In genomic region chr7:98177566-98177928, GRCm38 (mm10) we compare ENCODE assay signal across 8 mouse cellular contexts. TPM values are rescaled to one million over a fixed set of nuclear protein-coding genes. Genes with fewer than 3 reads are reported as not detected.
DNase-seq lines count a peak whose midpoint lies in the region; ATAC-seq and TF ChIP-seq lines count a peak whose summit lies in the region.

No protein-coding gene starts in this region.

- H3K27me3 ChIP-seq in lung, embryonic 16.5 days (ENCODE audit: control insufficient read depth, insufficient read depth, low read depth, low read length): no peaks in the 10 kb centered on the region
- H3K27me3 ChIP-seq in forebrain, embryonic 11.5 days (ENCODE audit: control insufficient read depth, insufficient read depth, low read length): peaks cover 8% of the 10 kb centered on the region; the same call in 1 of the 2 replicates
- H3K27me3 ChIP-seq in limb, embryonic 11.5 days (ENCODE audit: control insufficient read depth, insufficient read depth, low read length): no peaks in the 10 kb centered on the region

- no peak for DNase-seq in lung, postnatal 36 days
- no peak for DNase-seq in forebrain, embryonic 11.5 days (ENCODE audit: low spot score)
- DNase-seq in limb, embryonic 11.5 days (ENCODE audit: low spot score): no peak
- DNase-seq in left cerebral cortex, adult 18-20 months (ENCODE audit: low spot score in 2 of 2): no peak
- no peak for DNase-seq in right cerebral cortex, postnatal 36 days (ENCODE audit: low spot score in 2 of 2)
- no peak for DNase-seq in adrenal gland, postnatal 25 days

- WGBS in lung, embryonic 16.5 days: 3% methylated on average over 9 of the region's 9 CpGs
- 5% methylated on average over 7 of the region's 9 CpGs for WGBS in forebrain, embryonic 11.5 days
- WGBS in limb, embryonic 11.5 days: 4% methylated on average over 9 of the region's 9 CpGs
- 4% methylated on average over 9 of the region's 9 CpGs for WGBS in olfactory bulb, adult 2 months

- H3K9me3 ChIP-seq in lung, embryonic 16.5 days (ENCODE audit: control insufficient read depth, low read length): no peaks in the 10 kb centered on the region
- H3K9me3 ChIP-seq in forebrain, embryonic 11.5 days (ENCODE audit: control insufficient read depth, low read length): no peaks in the 10 kb centered on the region
- no peaks in the 10 kb centered on the region for H3K9me3 ChIP-seq in limb, embryonic 11.5 days (ENCODE audit: control insufficient read depth, low read length)

- no peak for TF ChIP-seq POLR2A in olfactory bulb, adult 2 months (IDR thresholded peaks at IDR 0.05; ENCODE audit: insufficient read depth, low read depth, low read length)

- peak overlapping the region; percentile 92 for H3K4me3 ChIP-seq in lung, embryonic 16.5 days (ENCODE audit: low read length)
- H3K4me3 ChIP-seq in forebrain, embryonic 11.5 days (ENCODE audit: low read depth, low read length): peak overlapping the region; percentile 64
- H3K4me3 ChIP-seq in limb, embryonic 11.5 days (ENCODE audit: low read depth, low read length): peak overlapping the region; percentile 75
- peak overlapping the region; percentile 88 for H3K4me3 ChIP-seq in olfactory bulb, adult 2 months (ENCODE audit: insufficient read depth, low read depth, low read length)

- ATAC-seq in lung, embryonic 16.5 days (ENCODE audit: low read depth): no peak
- no peak for ATAC-seq in forebrain, embryonic 11.5 days (replicated peaks; ENCODE audit: low FRiP score)
- peak; percentile 16; the same call in 1 of the 2 replicates for ATAC-seq in limb, embryonic 11.5 days (ENCODE audit: insufficient number of reproducible peaks, low FRiP score, low TSS enrichment, low read depth)

- no peaks in the 10 kb centered on the region for H3K36me3 ChIP-seq in lung, embryonic 16.5 days (ENCODE audit: control insufficient read depth, insufficient read depth, low read length)
- no peaks in the 10 kb centered on the region for H3K36me3 ChIP-seq in forebrain, embryonic 11.5 days (ENCODE audit: control insufficient read depth, insufficient read depth, low read length)
- no peaks in the 10 kb centered on the region for H3K36me3 ChIP-seq in limb, embryonic 11.5 days (ENCODE audit: control insufficient read depth, insufficient read depth, low read length)

- H3K27ac ChIP-seq in lung, embryonic 16.5 days (ENCODE audit: low read length): peak overlapping the region; percentile 51
- H3K27ac ChIP-seq in forebrain, embryonic 11.5 days (ENCODE audit: low read depth, low read length): no peak overlapping the region
- H3K27ac ChIP-seq in limb, embryonic 11.5 days (replicated peaks; ENCODE audit: low read depth, low read length): no peak overlapping the region
- H3K27ac ChIP-seq in olfactory bulb, adult 2 months (ENCODE audit: insufficient read depth, low read depth, low read length): no peak overlapping the region

- no peak for TF ChIP-seq CTCF in olfactory bulb, adult 2 months (IDR thresholded peaks at IDR 0.05; ENCODE audit: insufficient read depth, low read depth, low read length)

- H3K9ac ChIP-seq in lung, embryonic 16.5 days (ENCODE audit: low read length): peak overlapping the region; percentile 75
- H3K9ac ChIP-seq in forebrain, embryonic 11.5 days (ENCODE audit: low read length): peak overlapping the region; percentile 63
- H3K9ac ChIP-seq in limb, embryonic 11.5 days (ENCODE audit: low read length): peak overlapping the region; percentile 47; the same call in 1 of the 2 replicates

- H3K4me2 ChIP-seq in lung, embryonic 16.5 days (ENCODE audit: low read depth, low read length): peak overlapping the region; percentile 86
- peak overlapping the region; percentile 77 for H3K4me2 ChIP-seq in forebrain, embryonic 11.5 days (ENCODE audit: low read depth, low read length, severe bottlenecking)
- peak overlapping the region; percentile 79 for H3K4me2 ChIP-seq in limb, embryonic 11.5 days (ENCODE audit: low read depth, severe bottlenecking)

- H3K4me1 ChIP-seq in lung, embryonic 16.5 days (replicated peaks; ENCODE audit: control insufficient read depth, insufficient read depth, low read length): peaks cover 15% of the 10 kb centered on the region
- H3K4me1 ChIP-seq in forebrain, embryonic 11.5 days (replicated peaks; ENCODE audit: control insufficient read depth, insufficient read depth, low read length): peaks cover 2% of the 10 kb centered on the region; the same call in 1 of the 2 replicates
- H3K4me1 ChIP-seq in limb, embryonic 11.5 days (ENCODE audit: control insufficient read depth, insufficient read depth, low read length): no peaks in the 10 kb centered on the region; the same call in 1 of the 2 replicates
- peaks cover 20% of the 10 kb centered on the region for H3K4me1 ChIP-seq in olfactory bulb, adult 2 months (ENCODE audit: control insufficient read depth, insufficient read depth, low read length)

RNA-seq across cellular contexts. Expression of gene Capn5, which starts 0.5 kb away (rescaled TPM):
- polyA plus RNA-seq in lung, embryonic 16.5 days (2015; fragmentation: Nextera tagmentation; extraction: Ambion mirVana): 9.6 and 10.1 TPM in 2 replicates
- 5.8 and 6.1 TPM in 2 replicates for polyA plus RNA-seq in forebrain, embryonic 11.5 days (2014; fragmentation: Nextera tagmentation; extraction: Ambion mirVana)
- 2.5 and 2.7 TPM in 2 replicates for polyA plus RNA-seq in limb, embryonic 11.5 days (2014; fragmentation: Nextera tagmentation; extraction: Ambion mirVana)
- polyA plus RNA-seq in olfactory bulb, adult 2 months (2012; ENCODE audit: insufficient read depth, insufficient read length, low replicate concordance, missing spikeins): not detected in 2 replicates
- 10 to 100 TPM; 30.4 to 35.0 TPM for total RNA-seq in left cerebral cortex, adult 18-20 months (2021)
- 4.0 and 9.5 TPM in 2 replicates for total RNA-seq in adrenal gland, postnatal 25 days (2021)

RNA-seq across cellular contexts. Expression of gene B3gnt6, which starts 21.7 kb away (rescaled TPM):
- 0.13 and 0.36 TPM in 2 replicates for polyA plus RNA-seq in lung, embryonic 16.5 days (2015; fragmentation: Nextera tagmentation; extraction: Ambion mirVana)
- not detected in 2 replicates for polyA plus RNA-seq in forebrain, embryonic 11.5 days (2014; fragmentation: Nextera tagmentation; extraction: Ambion mirVana)
- not detected in 2 replicates for polyA plus RNA-seq in limb, embryonic 11.5 days (2014; fragmentation: Nextera tagmentation; extraction: Ambion mirVana)
- polyA plus RNA-seq in olfactory bulb, adult 2 months (2012; ENCODE audit: insufficient read depth, insufficient read length, low replicate concordance, missing spikeins): not detected in 2 replicates
- total RNA-seq in left cerebral cortex, adult 18-20 months (2021): under 1 TPM; 0.21 to 0.42 TPM
- 5.6 and 12.4 TPM in 2 replicates for total RNA-seq in adrenal gland, postnatal 25 days (2021)

RNA-seq across cellular contexts. Expression of gene Omp, which starts 32.2 kb away (rescaled TPM):
- polyA plus RNA-seq in lung, embryonic 16.5 days (2015; fragmentation: Nextera tagmentation; extraction: Ambion mirVana): 0.25 and 0.73 TPM in 2 replicates
- polyA plus RNA-seq in forebrain, embryonic 11.5 days (2014; fragmentation: Nextera tagmentation; extraction: Ambion mirVana): 0.32 TPM in 1 of 2 replicates, not detected in the other
- 0.14 and 0.20 TPM in 2 replicates for polyA plus RNA-seq in limb, embryonic 11.5 days (2014; fragmentation: Nextera tagmentation; extraction: Ambion mirVana)
- not detected in 2 replicates for polyA plus RNA-seq in olfactory bulb, adult 2 months (2012; ENCODE audit: insufficient read depth, insufficient read length, low replicate concordance, missing spikeins)
- under 1 TPM; 0.60 to 0.66 TPM for total RNA-seq in left cerebral cortex, adult 18-20 months (2021)
- 5.2 and 5.4 TPM in 2 replicates for total RNA-seq in adrenal gland, postnatal 25 days (2021)

RNA-seq across cellular contexts. Expression of gene Myo7a, which starts 58.2 kb away (rescaled TPM):
- 9.9 and 11.3 TPM in 2 replicates for polyA plus RNA-seq in lung, embryonic 16.5 days (2015; fragmentation: Nextera tagmentation; extraction: Ambion mirVana)
- 18.1 and 19.1 TPM in 2 replicates for polyA plus RNA-seq in forebrain, embryonic 11.5 days (2014; fragmentation: Nextera tagmentation; extraction: Ambion mirVana)
- 14.0 and 15.7 TPM in 2 replicates for polyA plus RNA-seq in limb, embryonic 11.5 days (2014; fragmentation: Nextera tagmentation; extraction: Ambion mirVana)
- not detected in 2 replicates for polyA plus RNA-seq in olfactory bulb, adult 2 months (2012; ENCODE audit: insufficient read depth, insufficient read length, low replicate concordance, missing spikeins)
- total RNA-seq in left cerebral cortex, adult 18-20 months (2021): 10 to 100 TPM in 1 of 2 experiments, 1 to 10 TPM in 1; 9.9 to 10.3 TPM
- total RNA-seq in adrenal gland, postnatal 25 days (2021): 91.2 and 206 TPM in 2 replicates
